ENCODE assay signal across 10 mouse cellular contexts in genomic region chr7:49190231-49190985, GRCm38 (mm10).
DNase-seq lines count a peak whose midpoint lies in the region; ATAC-seq lines count a peak whose summit lies in the region.
"Had no signal": no experiment of that assay in that cellular context is flagged by ENCODE, and none has a peak within 500 bp of the region (broad histone marks: within the 10 kb centered on the region; RNA-seq: fewer than 3 reads in every experiment).

No protein-coding gene starts in this region.

- H3K36me3 ChIP-seq in forebrain, embryonic 14.5 days (ENCODE audit: control insufficient read depth, insufficient read depth, low read length), result no peaks in the 10 kb centered on the region
- no peaks in the 10 kb centered on the region for H3K36me3 ChIP-seq in midbrain, embryonic 14.5 days (ENCODE audit: control insufficient read depth, insufficient read depth, low read length)
- no peaks in the 10 kb centered on the region for H3K36me3 ChIP-seq in kidney, embryonic 14.5 days (ENCODE audit: control insufficient read depth, insufficient read depth, low read length)

- H3K27me3 ChIP-seq in forebrain, embryonic 14.5 days (replicated peaks; ENCODE audit: control insufficient read depth, insufficient read depth, low read length), result no peaks in the 10 kb centered on the region
- H3K27me3 ChIP-seq in midbrain, embryonic 14.5 days (ENCODE audit: control insufficient read depth, insufficient read depth, low read length), result no peaks in the 10 kb centered on the region
- H3K27me3 ChIP-seq in kidney, embryonic 14.5 days (ENCODE audit: control insufficient read depth, insufficient read depth, low read length), result no peaks in the 10 kb centered on the region

- DNase-seq in layer of hippocampus, adult 11-12 months (ENCODE audit: low spot score), result peak; percentile 35
- no peak for DNase-seq in layer of hippocampus, postnatal 10 days (ENCODE audit: low spot score in 2 of 2)
- peak; percentile 61 for DNase-seq in forebrain, embryonic 14.5 days (ENCODE audit: low spot score)
- peak; percentile 49 for DNase-seq in midbrain, embryonic 14.5 days
- DNase-seq in thymus, postnatal 14 days, result no peak
- DNase-seq: heart, adult 2 months had no signal

- no peaks in the 10 kb centered on the region for H3K9me3 ChIP-seq in forebrain, embryonic 14.5 days (replicated peaks; ENCODE audit: control insufficient read depth, low read length)
- H3K9me3 ChIP-seq in midbrain, embryonic 14.5 days (ENCODE audit: control insufficient read depth, low read length), result no peaks in the 10 kb centered on the region
- no peaks in the 10 kb centered on the region for H3K9me3 ChIP-seq in kidney, embryonic 14.5 days (ENCODE audit: control insufficient read depth, low read length)

- H3K4me2 ChIP-seq in forebrain, embryonic 14.5 days (ENCODE audit: low read length), result no peak overlapping the region
- no peak overlapping the region; the same call in 1 of the 2 replicates for H3K4me2 ChIP-seq in midbrain, embryonic 14.5 days (ENCODE audit: low read length)
- no peak overlapping the region for H3K4me2 ChIP-seq in kidney, embryonic 14.5 days (replicated peaks; ENCODE audit: low read depth, low read length)

- no peak overlapping the region for H3K4me3 ChIP-seq in forebrain, embryonic 14.5 days (ENCODE audit: low read depth, low read length)
- H3K4me3 ChIP-seq in midbrain, embryonic 14.5 days (replicated peaks; ENCODE audit: low read depth, low read length), result no peak overlapping the region
- H3K4me3 ChIP-seq in kidney, embryonic 14.5 days (ENCODE audit: low read length), result no peak overlapping the region
- H3K4me3 ChIP-seq: heart, adult 2 months had no signal

- peaks cover 33% of the 10 kb centered on the region for H3K4me1 ChIP-seq in forebrain, embryonic 14.5 days (ENCODE audit: control insufficient read depth, insufficient read depth, low read length)
- H3K4me1 ChIP-seq in midbrain, embryonic 14.5 days (ENCODE audit: control insufficient read depth, insufficient read depth, low read length), result peaks cover 42% of the 10 kb centered on the region
- no peaks in the 10 kb centered on the region for H3K4me1 ChIP-seq in kidney, embryonic 14.5 days (ENCODE audit: control insufficient read depth, insufficient read depth, low read length)

- ATAC-seq in cerebellum, adult (ENCODE audit: insufficient number of reproducible peaks, low FRiP score, low TSS enrichment), result peak; percentile 77; the same call in 1 of the 2 replicates
- peak; percentile 10; the same call in 1 of the 2 replicates for ATAC-seq in forebrain, embryonic 14.5 days
- no peak for ATAC-seq in midbrain, embryonic 14.5 days (ENCODE audit: low FRiP score, low TSS enrichment)
- no peak for ATAC-seq in kidney, embryonic 14.5 days (ENCODE audit: low FRiP score, low TSS enrichment)
- ATAC-seq in megakaryocyte-erythroid progenitor cell, adult 5-6 weeks (replicated peaks; ENCODE audit: low FRiP score, low TSS enrichment, poor library complexity, severe bottlenecking), result no peak
- ATAC-seq: intestine, embryonic 16.5 days had no signal

- H3K9ac ChIP-seq in forebrain, embryonic 14.5 days (ENCODE audit: low read length), result peak overlapping the region; percentile 25; the same call in 1 of the 2 replicates
- H3K9ac ChIP-seq in midbrain, embryonic 14.5 days (replicated peaks; ENCODE audit: low read length), result no peak overlapping the region
- H3K9ac ChIP-seq in kidney, embryonic 14.5 days (ENCODE audit: low read depth, low read length), result no peak overlapping the region

- peak overlapping the region; percentile 87 for H3K27ac ChIP-seq in forebrain, embryonic 14.5 days (ENCODE audit: low read depth, low read length)
- peak overlapping the region; percentile 78 for H3K27ac ChIP-seq in midbrain, embryonic 14.5 days (replicated peaks; ENCODE audit: low read depth, low read length)
- no peak overlapping the region for H3K27ac ChIP-seq in kidney, embryonic 14.5 days (ENCODE audit: low read depth, low read length)
- H3K27ac ChIP-seq: heart, adult 2 months had no signal

- WGBS in forebrain, embryonic 14.5 days, result 68% methylated on average over 4 of the region's 4 CpGs
- 75% methylated on average over 4 of the region's 4 CpGs for WGBS in midbrain, embryonic 14.5 days
- WGBS in kidney, embryonic 14.5 days, result 88% methylated on average over 4 of the region's 4 CpGs

Comparison
In these comparisons a context has a peak if more than half of its experiments do, and no peak if none do; other contexts are left out.
1. DNase-seq: peak in layer of hippocampus, adult 11-12 months (single experiment), forebrain, embryonic 14.5 days (single experiment) and midbrain, embryonic 14.5 days (single experiment); none in layer of hippocampus, postnatal 10 days (0 of 2) and thymus, postnatal 14 days (single experiment).
2. ATAC-seq: peak in cerebellum, adult (single experiment) and forebrain, embryonic 14.5 days (single experiment); none in midbrain, embryonic 14.5 days (single experiment), kidney, embryonic 14.5 days (single experiment) and megakaryocyte-erythroid progenitor cell, adult 5-6 weeks (single experiment).